Mouse (Mus musculus) lung, postnatal 0 days (tissue): ENCODE results near the gene Rarg.

Experiments used
- CTCF ChIP-seq: IDR thresholded peaks from 2 replicates; pipeline ENCODE4 v1.5.1; 2016; ENCODE audit warnings: antibody characterized with exemption, mild to moderate bottlenecking
- EP300 ChIP-seq: IDR thresholded peaks from 2 replicates; pipeline ENCODE4 v1.6.1; 2016; ENCODE audit warnings: antibody characterized with exemption, mild to moderate bottlenecking, control low read depth

DNA sequence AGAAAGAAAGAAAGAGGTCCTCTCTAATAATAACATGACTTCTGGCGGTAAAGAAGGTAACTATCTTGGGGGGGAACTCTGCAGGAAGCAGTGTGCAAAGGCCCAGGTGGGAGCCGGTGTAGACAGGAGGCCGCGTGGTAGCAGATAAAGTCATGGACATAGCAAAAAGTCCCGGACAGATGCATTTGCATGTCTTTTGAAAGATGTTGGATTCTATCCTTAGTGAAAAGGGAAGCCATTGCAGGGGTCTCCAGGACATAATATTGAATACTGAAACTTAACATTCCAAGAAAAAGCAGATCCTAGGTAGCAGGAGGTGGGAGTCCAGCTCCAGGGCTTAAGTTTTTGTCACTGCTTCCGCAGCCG is 21.4 kb upstream of the Rarg start:
- no peak for TF ChIP-seq CTCF
- TF ChIP-seq EP300: no peak
